Mouse (Mus musculus): ENCODE data around the gene Cap1. TPM values are rescaled to one million over a fixed set of nuclear protein-coding genes. Genes with fewer than 3 reads are reported as not detected.

The Cap1 gene
- polyA plus RNA-seq, 2 experiments: 68.0 to 95.8 TPM

- H3K4me2 ChIP-seq (replicated peaks; ENCODE audit: low read depth, low read length, severe bottlenecking): no peak overlapping the region
- no peak overlapping the region for H3K4me3 ChIP-seq (replicated peaks; ENCODE audit: low read length)
- no peaks in the 10 kb centered on the region for H3K27me3 ChIP-seq (ENCODE audit: control insufficient read depth, insufficient read depth, low read length)
- WGBS: 72% methylated on average over 15 of the region's 15 CpGs
- no peaks in the 10 kb centered on the region for H3K36me3 ChIP-seq (ENCODE audit: control insufficient read depth, insufficient read depth, low read length)
- H3K4me1 ChIP-seq (ENCODE audit: control insufficient read depth, insufficient read depth, low read length): no peaks in the 10 kb centered on the region
- TF ChIP-seq POLR2A (IDR thresholded peaks at IDR 0.05; ENCODE audit: borderline replicate concordance, extremely low read depth, insufficient read depth, insufficient read length): no peak
- DNase-seq (ENCODE audit: low spot score): no peak
- H3K9ac ChIP-seq (ENCODE audit: low read depth, low read length, severe bottlenecking): no peak overlapping the region
- no peak for ATAC-seq (ENCODE audit: low FRiP score, low read depth)
- H3K9me3 ChIP-seq (ENCODE audit: control insufficient read depth, low read length): no peaks in the 10 kb centered on the region
- no peak overlapping the region for H3K27ac ChIP-seq (replicated peaks; ENCODE audit: low read depth, low read length)
Measured at GRCm38 (mm10) chr4:122923392-122924344, 37.8 kb upstream of the Cap1 start.

GRCm38 (mm10) chr4:122922841-122923240 is 37.0 kb upstream of the Cap1 start:
- H3K4me1 ChIP-seq (ENCODE audit: control insufficient read depth, insufficient read depth, low read length): no peaks in the 10 kb centered on the region
- H3K9me3 ChIP-seq (ENCODE audit: control insufficient read depth, low read length): no peaks in the 10 kb centered on the region
- H3K36me3 ChIP-seq (ENCODE audit: control insufficient read depth, insufficient read depth, low read length): no peaks in the 10 kb centered on the region
- no peak for TF ChIP-seq POLR2A (IDR thresholded peaks at IDR 0.05; ENCODE audit: borderline replicate concordance, extremely low read depth, insufficient read depth, insufficient read length)
- H3K4me2 ChIP-seq (replicated peaks; ENCODE audit: low read depth, low read length, severe bottlenecking): no peak overlapping the region
- H3K9ac ChIP-seq (ENCODE audit: low read depth, low read length, severe bottlenecking): no peak overlapping the region
- 20% methylated on average over 1 of the region's 1 CpGs for WGBS
- DNase-seq (ENCODE audit: low spot score): no peak
- H3K4me3 ChIP-seq (replicated peaks; ENCODE audit: low read length): no peak overlapping the region
- H3K27me3 ChIP-seq (ENCODE audit: control insufficient read depth, insufficient read depth, low read length): no peaks in the 10 kb centered on the region
- H3K27ac ChIP-seq (replicated peaks; ENCODE audit: low read depth, low read length): no peak overlapping the region
- ATAC-seq (ENCODE audit: low FRiP score, low read depth): no peak

GRCm38 (mm10) chr4:122915985-122916384 is 30.1 kb upstream of the Cap1 start:
- no peak for TF ChIP-seq POLR2A (IDR thresholded peaks at IDR 0.05; ENCODE audit: borderline replicate concordance, extremely low read depth, insufficient read depth, insufficient read length)
- Histone ChIP-seq H3K9me3 (ENCODE audit: control insufficient read depth, low read length) (no peaks in the 10 kb centered on the region), H3K4me2 (replicated peaks; ENCODE audit: low read depth, low read length, severe bottlenecking) (no peak overlapping the region), H3K4me3 (replicated peaks; ENCODE audit: low read length) (no peak overlapping the region), H3K4me1 (ENCODE audit: control insufficient read depth, insufficient read depth, low read length) (no peaks in the 10 kb centered on the region), H3K36me3 (ENCODE audit: control insufficient read depth, insufficient read depth, low read length) (no peaks in the 10 kb centered on the region), H3K27me3 (ENCODE audit: control insufficient read depth, insufficient read depth, low read length) (no peaks in the 10 kb centered on the region), H3K9ac (ENCODE audit: low read depth, low read length, severe bottlenecking) (no peak overlapping the region), H3K27ac (replicated peaks; ENCODE audit: low read depth, low read length) (no peak overlapping the region)
- ATAC-seq (ENCODE audit: low FRiP score, low read depth) (no peak), DNase-seq (ENCODE audit: low spot score) (no peak)
- WGBS: 88% methylated on average over 4 of the region's 4 CpGs

GRCm38 (mm10) chr4:122914186-122914585 is 28.3 kb upstream of the Cap1 start:
- no peak for TF ChIP-seq POLR2A (IDR thresholded peaks at IDR 0.05; ENCODE audit: borderline replicate concordance, extremely low read depth, insufficient read depth, insufficient read length)
- no peak overlapping the region for H3K9ac ChIP-seq (ENCODE audit: low read depth, low read length, severe bottlenecking)
- no peak overlapping the region for H3K27ac ChIP-seq (replicated peaks; ENCODE audit: low read depth, low read length)
- H3K36me3 ChIP-seq (ENCODE audit: control insufficient read depth, insufficient read depth, low read length): no peaks in the 10 kb centered on the region
- 74% methylated on average over 7 of the region's 7 CpGs for WGBS
- H3K27me3 ChIP-seq (ENCODE audit: control insufficient read depth, insufficient read depth, low read length): no peaks in the 10 kb centered on the region
- no peak overlapping the region for H3K4me3 ChIP-seq (replicated peaks; ENCODE audit: low read length)
- DNase-seq (ENCODE audit: low spot score) (no peak), ATAC-seq (ENCODE audit: low FRiP score, low read depth) (no peak)
- H3K4me2 ChIP-seq (replicated peaks; ENCODE audit: low read depth, low read length, severe bottlenecking): no peak overlapping the region
- no peaks in the 10 kb centered on the region for H3K4me1 ChIP-seq (ENCODE audit: control insufficient read depth, insufficient read depth, low read length)
- no peaks in the 10 kb centered on the region for H3K9me3 ChIP-seq (ENCODE audit: control insufficient read depth, low read length)

- Histone ChIP-seq H3K4me1 (ENCODE audit: control insufficient read depth, insufficient read depth, low read length) (no peaks in the 10 kb centered on the region), H3K9me3 (ENCODE audit: control insufficient read depth, low read length) (no peaks in the 10 kb centered on the region), H3K36me3 (ENCODE audit: control insufficient read depth, insufficient read depth, low read length) (no peaks in the 10 kb centered on the region), H3K4me3 (replicated peaks; ENCODE audit: low read length) (no peak overlapping the region), H3K27me3 (ENCODE audit: control insufficient read depth, insufficient read depth, low read length) (no peaks in the 10 kb centered on the region), H3K9ac (ENCODE audit: low read depth, low read length, severe bottlenecking) (no peak overlapping the region), H3K4me2 (replicated peaks; ENCODE audit: low read depth, low read length, severe bottlenecking) (no peak overlapping the region), H3K27ac (replicated peaks; ENCODE audit: low read depth, low read length) (no peak overlapping the region)
- TF ChIP-seq POLR2A (IDR thresholded peaks at IDR 0.05; ENCODE audit: borderline replicate concordance, extremely low read depth, insufficient read depth, insufficient read length): no peak
- ATAC-seq (ENCODE audit: low FRiP score, low read depth): no peak
- WGBS: 73% methylated on average over 5 of the region's 5 CpGs
- no peak for DNase-seq (ENCODE audit: low spot score)
Measured at GRCm38 (mm10) chr4:122912613-122913012, 26.8 kb upstream of the Cap1 start.

Measured in limb, embryonic 14.5 days (tissue).